Mouse (Mus musculus): ENCODE results near the gene Ube2v1. TPM values are rescaled to one million over a fixed set of nuclear protein-coding genes. Genes with fewer than 3 reads are reported as not detected.

The Ube2v1 gene
- total RNA-seq (2017): 44.9 and 64.5 TPM in 2 replicates

DNA sequence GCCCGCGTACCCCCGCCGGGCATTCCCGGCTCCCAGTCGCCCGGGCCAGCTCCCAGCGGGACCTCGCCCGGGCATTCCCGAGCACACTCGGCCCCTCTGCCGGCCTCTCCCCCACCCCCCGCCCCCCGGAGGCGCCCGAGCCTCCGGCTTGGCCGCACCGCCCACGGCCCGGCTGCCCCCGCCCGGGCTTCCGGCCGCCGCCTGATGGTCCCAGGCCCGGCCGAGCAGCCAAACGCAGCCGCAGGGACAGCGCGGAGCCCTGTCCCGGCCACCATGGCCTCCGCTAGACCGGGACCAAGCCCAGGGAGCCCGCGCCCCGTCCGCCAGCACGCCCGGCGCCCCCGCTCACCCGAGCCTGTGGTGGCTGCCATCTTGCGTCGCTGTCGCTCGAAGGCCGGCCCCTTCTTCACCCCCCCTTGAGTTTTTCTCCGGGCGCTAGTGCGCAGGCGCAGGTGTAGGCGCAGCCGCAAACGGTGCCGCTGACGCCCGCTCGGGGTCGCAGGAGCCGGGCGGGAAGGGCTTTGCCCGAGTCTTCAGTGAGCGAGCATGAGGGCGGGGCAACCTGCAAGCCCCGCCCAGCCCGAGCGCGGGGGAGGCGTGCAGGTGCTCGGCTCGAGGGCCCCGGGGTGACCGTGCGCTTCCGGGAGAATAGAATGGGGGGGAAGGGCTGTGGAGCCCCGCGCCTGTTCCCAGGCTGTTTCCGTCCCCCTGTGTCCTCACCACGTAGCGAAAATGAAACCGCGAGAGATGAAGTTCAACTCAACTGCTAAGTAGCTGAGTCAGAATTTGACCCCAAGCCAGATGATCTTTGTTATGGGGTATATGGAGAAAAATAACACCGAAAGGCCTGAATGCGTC is at the start of gene Ube2v1:
Gene Ube2v1 (minus strand): TSS at position 505 of the 858 bp plus-strand sequence.
- ATAC-seq (replicated peaks in 1 of 2; ENCODE audit: insufficient read depth in 1 of 2, low FRiP score in 2 of 2, low TSS enrichment in 1 of 2, low read depth in 1 of 2, poor library complexity in 2 of 2, severe bottlenecking in 2 of 2): peak; percentile 80 to 84

DNA sequence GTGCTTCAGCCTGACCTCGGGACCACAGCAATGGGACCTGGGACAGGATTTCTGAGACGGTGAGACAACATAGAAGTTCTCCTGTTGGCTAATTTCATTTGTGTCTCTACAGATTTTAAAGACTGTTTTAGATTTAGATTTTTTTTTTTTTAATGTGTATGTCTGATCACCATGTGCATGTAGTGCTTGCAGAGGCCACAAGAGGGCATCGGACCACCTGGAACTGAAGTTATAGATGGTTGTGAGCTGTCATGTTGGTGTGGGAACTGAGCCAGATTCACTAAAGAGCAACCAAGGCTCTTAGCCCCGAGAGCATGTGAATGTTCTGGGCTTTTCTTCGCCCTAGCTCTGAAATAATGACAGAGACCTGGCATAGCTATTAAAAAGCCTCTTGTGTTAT is 48.8 kb upstream of the Ube2v1 start:
- ATAC-seq (replicated peaks in 1 of 2; ENCODE audit: insufficient read depth in 1 of 2, low FRiP score in 2 of 2, low TSS enrichment in 1 of 2, low read depth in 1 of 2, poor library complexity in 2 of 2, severe bottlenecking in 2 of 2): peak in 1 of 2 experiments; percentile 23; a peak in 1 of 4 replicates

DNA sequence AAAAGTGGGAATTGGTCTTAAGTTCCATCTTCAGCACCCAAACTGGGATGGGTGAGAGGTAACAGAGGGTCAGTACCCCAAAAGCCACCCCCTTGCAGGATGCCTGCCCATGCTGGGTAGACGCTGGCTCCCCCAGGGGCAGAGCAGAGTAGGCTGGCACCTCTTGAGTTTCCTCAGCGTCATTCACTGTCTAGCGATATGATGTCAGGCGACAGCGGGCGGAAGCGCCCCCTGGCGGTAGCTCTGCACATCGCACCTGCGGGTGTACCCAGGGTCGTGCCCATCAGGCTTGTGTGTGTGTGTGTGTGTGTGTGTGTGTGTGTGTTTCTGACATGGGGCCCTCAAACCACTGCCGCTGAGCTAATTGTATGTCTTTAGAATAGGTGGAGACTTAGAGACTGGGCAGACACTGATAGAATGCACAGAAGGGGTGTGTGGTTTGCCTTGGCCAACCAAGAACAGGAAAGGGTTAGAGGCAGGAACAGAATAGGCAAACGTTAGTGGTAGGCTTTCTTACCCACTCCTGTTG is 48.1 kb upstream of the Ube2v1 start:
- ATAC-seq (replicated peaks in 1 of 2; ENCODE audit: insufficient read depth in 1 of 2, low FRiP score in 2 of 2, low TSS enrichment in 1 of 2, low read depth in 1 of 2, poor library complexity in 2 of 2, severe bottlenecking in 2 of 2): peak; percentile 86 to 88

- no peak for ATAC-seq (replicated peaks in 1 of 2; ENCODE audit: insufficient read depth in 1 of 2, low FRiP score in 2 of 2, low TSS enrichment in 1 of 2, low read depth in 1 of 2, poor library complexity in 2 of 2, severe bottlenecking in 2 of 2)
Measured at GRCm38 (mm10) chr2:167678600-167678999, 46.7 kb upstream of the Ube2v1 start.

- ATAC-seq (replicated peaks in 1 of 2; ENCODE audit: insufficient read depth in 1 of 2, low FRiP score in 2 of 2, low TSS enrichment in 1 of 2, low read depth in 1 of 2, poor library complexity in 2 of 2, severe bottlenecking in 2 of 2): peak; percentile 46; a peak in 2 of 4 replicates
Measured at GRCm38 (mm10) chr2:167675120-167675909, 43.4 kb upstream of the Ube2v1 start.

DNA sequence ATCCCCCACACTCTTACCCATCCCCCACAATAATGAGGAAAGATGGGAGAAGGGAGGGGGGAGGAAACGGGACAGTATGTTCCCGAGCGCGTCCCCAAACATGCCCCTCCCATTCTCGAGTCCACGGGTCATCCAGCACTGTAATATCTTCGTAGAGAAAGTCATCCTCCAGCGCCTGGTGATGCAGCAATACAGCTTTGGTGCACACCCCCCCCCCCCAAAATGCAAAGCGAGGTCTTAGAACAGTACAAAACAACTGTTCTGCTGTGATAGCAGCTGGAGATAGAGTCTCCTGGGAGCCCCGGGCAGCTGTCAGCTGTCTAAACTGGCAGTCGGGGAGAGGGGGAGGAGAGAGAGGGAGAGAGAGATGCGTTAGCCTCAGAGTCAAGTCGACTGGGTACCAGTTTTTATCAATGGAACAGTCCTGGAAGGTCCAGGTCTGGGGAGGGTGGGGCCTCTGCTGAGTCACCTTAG is 40.4 kb upstream of the Ube2v1 start:
- ATAC-seq (replicated peaks in 1 of 2; ENCODE audit: insufficient read depth in 1 of 2, low FRiP score in 2 of 2, low TSS enrichment in 1 of 2, low read depth in 1 of 2, poor library complexity in 2 of 2, severe bottlenecking in 2 of 2): no peak

DNA sequence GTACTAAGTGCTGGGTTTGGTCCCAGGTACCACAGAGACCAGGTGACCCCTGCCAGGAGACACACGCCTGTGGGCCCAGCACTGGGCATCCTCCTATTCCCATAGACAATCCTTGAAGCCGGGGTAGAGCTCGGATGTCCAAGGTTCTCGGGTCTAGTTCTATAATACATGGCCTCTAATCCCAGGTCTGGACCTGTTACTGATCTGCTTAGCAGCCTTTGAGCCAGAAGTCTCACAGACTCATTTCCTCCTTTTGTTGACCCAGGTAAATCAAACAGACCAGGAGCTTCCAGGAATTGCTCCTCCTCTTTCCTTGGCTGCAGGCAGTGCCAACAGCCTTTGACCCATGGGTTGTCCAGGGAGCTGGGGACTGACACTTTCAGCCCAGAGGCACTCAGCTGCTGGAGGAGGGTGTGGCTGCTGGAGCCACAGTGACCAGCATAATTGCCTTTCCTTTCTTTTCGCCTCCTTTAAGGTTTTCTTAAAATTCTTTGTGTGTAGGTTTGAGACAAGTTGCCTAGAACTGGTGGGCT is 39.3 kb upstream of the Ube2v1 start:
- no peak for ATAC-seq (replicated peaks in 1 of 2; ENCODE audit: insufficient read depth in 1 of 2, low FRiP score in 2 of 2, low TSS enrichment in 1 of 2, low read depth in 1 of 2, poor library complexity in 2 of 2, severe bottlenecking in 2 of 2)

- no peak for ATAC-seq (replicated peaks in 1 of 2; ENCODE audit: insufficient read depth in 1 of 2, low FRiP score in 2 of 2, low TSS enrichment in 1 of 2, low read depth in 1 of 2, poor library complexity in 2 of 2, severe bottlenecking in 2 of 2)
Measured at GRCm38 (mm10) chr2:167669398-167669797, 37.5 kb upstream of the Ube2v1 start.

GRCm38 (mm10) chr2:167668426-167668825 is 36.5 kb upstream of the Ube2v1 start:
- no peak for ATAC-seq (replicated peaks in 1 of 2; ENCODE audit: insufficient read depth in 1 of 2, low FRiP score in 2 of 2, low TSS enrichment in 1 of 2, low read depth in 1 of 2, poor library complexity in 2 of 2, severe bottlenecking in 2 of 2)

- ATAC-seq (replicated peaks in 1 of 2; ENCODE audit: insufficient read depth in 1 of 2, low FRiP score in 2 of 2, low TSS enrichment in 1 of 2, low read depth in 1 of 2, poor library complexity in 2 of 2, severe bottlenecking in 2 of 2): no peak
Measured at GRCm38 (mm10) chr2:167665972-167666713, 34.2 kb upstream of the Ube2v1 start.

DNA sequence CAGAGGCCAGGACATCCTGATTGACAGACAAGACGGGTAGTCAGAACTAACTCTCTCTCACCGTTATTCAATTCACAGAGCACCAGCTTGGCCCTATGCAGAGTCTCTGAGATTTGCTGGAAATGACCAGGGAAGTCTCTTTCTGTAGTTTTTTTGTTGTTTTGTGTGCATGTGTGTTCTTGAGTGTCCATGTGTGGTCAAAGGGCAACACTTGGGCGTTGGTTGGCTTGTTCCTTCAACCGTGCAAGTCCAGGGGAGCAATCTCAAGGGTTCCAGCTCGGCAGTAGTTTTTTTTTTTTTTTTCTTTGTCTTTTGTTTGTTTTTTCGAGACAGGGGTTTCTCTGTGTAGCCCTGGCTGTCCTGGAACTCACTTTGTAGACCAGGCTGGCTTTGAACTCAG is 30.8 kb upstream of the Ube2v1 start:
- no peak for ATAC-seq (replicated peaks in 1 of 2; ENCODE audit: insufficient read depth in 1 of 2, low FRiP score in 2 of 2, low TSS enrichment in 1 of 2, low read depth in 1 of 2, poor library complexity in 2 of 2, severe bottlenecking in 2 of 2)

GRCm38 (mm10) chr2:167661270-167662203 is 29.6 kb upstream of the Ube2v1 start, which contains the start of gene Gm20431:
Gm20431 (minus strand) TSS chr2:167661496.
- peak; percentile 61 to 80 for ATAC-seq (replicated peaks in 1 of 2; ENCODE audit: insufficient read depth in 1 of 2, low FRiP score in 2 of 2, low TSS enrichment in 1 of 2, low read depth in 1 of 2, poor library complexity in 2 of 2, severe bottlenecking in 2 of 2)

GRCm38 (mm10) chr2:167660611-167660971 is 28.7 kb upstream of the Ube2v1 start:
- no peak for ATAC-seq (replicated peaks in 1 of 2; ENCODE audit: insufficient read depth in 1 of 2, low FRiP score in 2 of 2, low TSS enrichment in 1 of 2, low read depth in 1 of 2, poor library complexity in 2 of 2, severe bottlenecking in 2 of 2)

GRCm38 (mm10) chr2:167659847-167660610 is 28.1 kb upstream of the Ube2v1 start:
- no peak for ATAC-seq (replicated peaks in 1 of 2; ENCODE audit: insufficient read depth in 1 of 2, low FRiP score in 2 of 2, low TSS enrichment in 1 of 2, low read depth in 1 of 2, poor library complexity in 2 of 2, severe bottlenecking in 2 of 2)

- no peak for ATAC-seq (replicated peaks in 1 of 2; ENCODE audit: insufficient read depth in 1 of 2, low FRiP score in 2 of 2, low TSS enrichment in 1 of 2, low read depth in 1 of 2, poor library complexity in 2 of 2, severe bottlenecking in 2 of 2)
Measured at GRCm38 (mm10) chr2:167659177-167659846, 27.4 kb upstream of the Ube2v1 start.
